Mouse (Mus musculus) lung, postnatal 25 days (tissue): ENCODE data around the gene Mrps36.
A peak's percentile ranks its signal among the peaks of the same experiment; 100 is the strongest.
"Not testable (repeated sequence)": the region's sequence is repeated elsewhere in the genome, so short reads cannot be mapped to it uniquely, and the experiment has no call there.

Source experiments
- DNase-seq: peaks from one replicate; pipeline ENCODE4 v3.0.0; 2022; ENCODE audit warnings: low spot score

Mrps36 gene

DNA sequence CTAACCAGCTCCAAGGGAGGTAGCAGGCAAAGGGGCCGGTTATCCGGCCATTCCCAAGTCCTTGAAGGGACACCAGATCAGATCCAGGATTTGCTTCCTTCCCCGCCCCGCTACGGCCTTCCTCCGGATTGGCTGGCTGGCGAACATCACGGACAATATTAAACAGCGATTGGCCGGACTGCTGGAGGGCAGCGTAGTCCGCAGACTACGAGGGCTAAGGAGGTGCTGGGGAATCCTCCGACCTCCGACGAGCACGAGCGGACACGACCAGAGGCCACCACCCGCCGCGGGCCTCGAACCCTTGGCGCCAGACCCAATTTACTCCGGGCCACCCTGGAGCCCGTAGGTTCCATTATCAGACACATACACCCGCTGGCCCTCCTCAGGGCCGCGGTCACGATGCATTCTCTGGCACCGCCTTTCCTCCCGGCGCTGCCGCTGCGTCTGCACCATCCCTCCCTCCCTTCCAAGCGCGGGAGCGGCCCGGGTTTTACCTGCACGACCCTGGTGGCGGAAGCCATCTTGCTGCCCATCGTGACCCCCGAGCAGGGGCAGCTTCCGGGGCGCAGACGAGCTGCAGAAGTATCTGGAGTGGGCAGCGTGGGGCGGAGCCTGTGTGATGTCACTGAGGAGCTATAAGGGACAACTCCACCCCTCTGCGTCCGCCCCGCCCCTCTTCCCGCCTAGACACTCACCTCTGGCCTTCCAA, at the start of gene Mrps36:
Gene Mrps36, minus strand, starts transcription at position 624 of the 709 bp plus-strand sequence.
- peak; percentile 95 for DNase-seq

DNA sequence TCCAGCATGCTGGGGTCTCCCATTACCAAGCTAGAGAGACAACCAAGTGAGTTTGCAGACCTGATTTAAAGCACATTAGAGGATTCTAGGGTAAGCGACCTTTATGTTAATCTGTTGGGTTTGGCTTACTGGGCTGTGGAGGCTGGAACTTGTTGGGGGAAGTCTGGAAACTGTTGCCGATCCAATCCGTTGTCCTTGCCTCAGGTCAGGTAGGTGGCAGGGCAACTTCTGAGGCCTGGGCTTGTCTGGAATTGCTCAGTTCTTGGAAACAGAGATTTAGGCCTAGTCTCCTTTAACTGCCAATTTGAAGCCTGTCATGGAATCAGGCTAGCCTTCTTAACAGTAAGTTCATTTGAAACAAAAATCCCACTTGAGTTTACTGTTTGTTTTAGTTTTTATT, 44.6 kb upstream of the Mrps36 start:
- no peak for DNase-seq

DNA sequence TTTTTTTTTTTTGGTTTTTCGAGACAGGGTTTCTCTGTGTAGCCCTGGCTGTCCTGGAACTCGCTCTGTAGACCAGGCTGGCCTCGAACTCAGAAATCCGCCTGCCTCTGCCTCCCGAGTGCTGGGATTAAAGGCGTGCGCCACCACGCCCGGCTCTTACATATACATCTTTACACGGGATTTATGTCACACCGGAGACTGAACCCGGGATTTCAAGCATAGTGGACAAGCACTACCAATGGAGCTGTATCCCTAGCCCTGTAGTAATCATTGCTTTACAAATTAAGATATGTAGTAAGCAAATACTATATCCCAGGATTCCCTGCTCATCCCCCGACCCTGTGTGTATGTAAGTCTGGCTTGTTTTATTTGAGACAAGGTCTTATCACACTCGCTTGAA, 43.6 kb upstream of the Mrps36 start:
- DNase-seq = not testable (repeated sequence)

DNA sequence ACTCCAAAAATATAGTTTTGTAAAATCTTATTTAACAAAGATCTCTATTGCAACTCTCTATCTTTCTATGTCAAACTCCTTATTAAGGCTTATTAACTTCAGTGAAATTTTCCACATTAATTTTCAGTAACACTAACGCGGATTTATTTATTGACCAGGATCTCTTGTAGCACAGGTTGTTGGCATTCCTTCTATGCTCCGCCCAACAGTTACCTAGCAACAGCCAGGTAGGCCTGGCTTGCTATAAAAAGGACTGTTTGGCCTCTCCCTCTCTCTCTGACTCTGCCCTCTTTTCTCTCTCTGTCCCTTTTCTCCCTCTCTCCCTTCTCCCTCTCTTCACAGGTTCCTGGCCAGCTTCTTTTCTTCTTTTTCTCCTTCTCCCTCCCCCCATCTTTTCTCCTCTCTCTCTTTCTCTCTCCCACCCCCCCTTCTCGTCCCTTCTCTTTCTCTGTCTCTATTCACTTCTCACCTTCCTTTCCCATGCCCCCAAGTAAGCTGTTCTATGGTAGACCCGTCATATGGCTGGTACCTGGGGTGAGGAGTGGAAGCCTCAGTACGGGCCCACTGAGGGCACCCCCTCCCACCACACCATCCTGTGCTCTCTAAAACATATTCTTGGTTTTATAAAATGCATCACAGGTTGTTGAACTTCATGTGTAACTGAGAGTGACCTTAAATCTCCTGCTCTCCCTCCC, 43.0 kb upstream of the Mrps36 start:
- DNase-seq = peak; percentile 45

DNA sequence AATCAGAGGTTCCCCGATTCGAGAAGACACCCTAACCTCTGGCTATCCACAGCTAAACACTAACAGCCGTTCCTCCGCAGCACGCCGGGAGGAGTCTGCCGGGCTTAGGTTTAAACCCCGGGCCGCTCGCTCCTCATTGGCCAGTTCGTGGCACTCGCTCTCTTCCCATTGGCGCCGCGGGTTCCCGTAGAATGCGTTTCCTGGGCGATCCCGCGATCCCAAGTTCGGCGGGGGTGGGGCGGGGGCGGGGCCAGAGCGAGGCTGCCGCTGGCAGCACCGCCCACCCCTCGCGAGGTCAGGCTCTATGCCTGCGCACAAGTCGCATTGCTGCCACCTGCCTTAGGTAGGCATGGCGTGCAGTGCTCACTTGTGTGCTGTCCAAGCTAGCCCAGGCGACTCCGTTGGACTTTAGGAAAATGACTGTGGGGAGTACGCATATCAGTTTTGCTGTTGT, 42.0 kb upstream of the Mrps36 start, which contains the start of gene Ccnb1:
Gene Ccnb1, minus strand, starts transcription at position 157 of the 454 bp plus-strand sequence.
- DNase-seq = peak; percentile 93

DNA sequence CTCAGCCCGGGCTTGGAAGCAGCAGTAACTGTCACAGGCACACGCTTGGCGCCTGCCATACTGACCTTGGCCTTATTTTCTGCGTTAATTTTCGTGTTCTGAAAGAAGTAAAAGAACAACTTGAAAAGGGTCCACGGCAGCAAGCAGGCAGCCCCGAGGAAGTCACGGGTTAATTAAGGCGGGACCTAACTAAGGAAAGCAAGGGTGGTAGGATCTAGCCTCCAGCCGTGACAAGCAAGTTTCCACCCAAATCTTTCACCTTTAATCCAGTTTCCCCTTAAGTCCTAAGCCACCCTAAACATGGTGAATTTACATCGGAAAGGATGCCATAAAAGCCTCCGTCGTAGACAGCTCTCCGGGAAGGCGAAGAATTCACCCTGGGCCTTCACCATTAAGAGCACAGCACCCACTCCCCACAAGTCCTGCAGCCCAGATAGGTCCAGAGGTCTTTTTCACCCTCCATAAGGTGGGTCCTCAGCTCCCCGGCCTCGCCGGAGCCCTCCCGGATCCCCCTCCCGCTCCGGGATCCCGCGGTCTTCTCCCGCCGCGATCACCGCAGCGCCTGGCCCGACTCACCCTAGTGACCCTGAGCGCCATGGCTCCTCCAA, 41.5 kb upstream of the Mrps36 start:
- DNase-seq = no peak

DNA sequence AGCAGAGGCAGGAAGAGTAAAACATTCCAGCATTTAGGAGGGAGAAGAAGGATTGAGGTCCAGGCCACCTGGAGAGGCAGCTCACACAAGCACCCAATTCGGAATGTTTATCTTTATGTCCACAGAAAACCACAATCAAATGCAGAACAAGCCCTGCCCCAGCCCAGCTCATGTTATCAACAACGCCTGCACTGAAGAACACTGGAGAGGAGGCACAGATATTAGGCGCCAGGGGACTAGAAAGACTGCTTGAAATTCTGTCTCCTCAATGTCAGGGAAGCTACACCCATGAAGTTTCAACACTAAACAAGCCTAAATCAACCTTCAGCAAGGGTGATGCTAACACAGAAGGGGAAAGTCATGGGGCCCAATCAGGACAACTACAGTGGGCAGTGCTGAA, 33.0 kb upstream of the Mrps36 start:
- DNase-seq = no peak

DNA sequence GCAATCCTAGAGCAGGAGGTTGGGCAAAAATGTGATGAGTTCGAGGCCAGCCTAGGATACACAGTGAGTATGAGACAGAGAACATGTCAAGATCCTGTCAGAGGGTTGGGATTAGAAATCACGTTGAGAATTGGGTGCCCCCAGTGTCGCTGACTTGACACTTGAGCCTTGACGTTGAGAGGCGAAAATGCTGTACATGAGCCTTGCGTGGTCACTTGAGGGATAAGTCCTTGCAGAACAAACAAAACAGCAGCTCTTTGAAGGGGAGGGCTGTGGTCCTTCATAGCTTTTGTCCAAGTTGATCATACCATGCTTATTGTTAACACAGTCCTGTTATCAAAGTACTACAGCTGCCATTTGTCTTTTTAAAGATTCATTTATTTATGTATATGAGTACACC, 32.3 kb upstream of the Mrps36 start:
- DNase-seq = no peak

DNA sequence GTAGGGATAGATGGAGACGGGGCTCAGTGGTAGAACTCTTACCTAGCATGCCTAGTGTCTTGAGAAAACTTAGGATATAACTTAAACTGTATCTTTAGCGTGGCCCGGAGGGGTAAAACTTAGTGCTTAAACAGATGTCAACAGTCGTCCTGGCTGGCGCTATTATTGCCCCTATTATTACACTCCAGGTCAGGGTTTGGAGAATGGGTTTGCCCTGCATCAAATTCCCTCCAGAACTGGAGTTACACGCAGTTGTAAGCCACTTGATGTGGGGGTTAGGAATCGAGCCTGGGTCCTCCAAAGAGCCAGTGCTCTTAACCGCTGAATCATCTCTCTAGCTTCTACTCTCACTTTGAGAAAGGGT, 31.6 kb upstream of the Mrps36 start:
- DNase-seq = no peak

DNA sequence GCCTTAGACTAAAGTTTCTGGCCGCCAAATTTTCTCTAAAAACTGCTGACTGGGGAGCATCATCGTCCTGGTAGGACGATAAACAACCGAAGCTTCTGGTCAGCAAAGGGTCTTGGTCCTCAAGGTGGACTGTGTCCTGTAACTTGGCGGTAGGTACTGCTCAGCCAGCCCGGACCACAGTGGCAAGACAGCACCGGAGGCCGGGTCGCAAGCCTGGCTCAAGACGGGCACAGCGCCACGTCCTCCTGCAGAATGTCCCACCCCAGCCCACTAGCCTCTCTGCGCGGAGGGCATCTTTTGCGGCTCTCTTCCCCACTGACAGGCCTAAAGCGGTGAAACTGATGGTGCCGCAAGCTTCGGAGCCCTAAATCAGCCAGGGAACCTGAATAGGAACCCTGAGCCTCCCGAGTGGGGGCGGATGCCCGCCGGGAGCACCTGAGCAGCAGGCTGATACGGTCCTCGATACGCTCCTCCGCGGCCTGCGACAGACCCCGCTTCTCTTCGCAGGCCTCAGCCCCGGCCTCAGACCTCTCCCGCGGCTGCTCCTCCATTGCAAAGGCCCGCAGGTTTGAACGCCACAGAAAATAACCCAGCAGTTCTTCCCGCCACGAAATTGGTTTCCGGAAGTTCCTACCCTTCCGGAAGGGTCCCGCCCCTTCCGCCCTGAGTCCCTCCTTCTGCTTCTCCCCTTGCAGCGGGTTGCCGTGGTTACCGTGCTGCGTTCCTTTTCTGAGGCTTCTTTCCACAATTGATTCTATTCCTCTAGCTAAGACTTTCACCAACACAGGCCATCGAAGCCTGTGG, 31.0 kb upstream of the Mrps36 start, which contains the start of gene Cenph:
Gene Cenph, minus strand, starts transcription at position 648 of the 804 bp plus-strand sequence.
- DNase-seq = peak; percentile 80

DNA sequence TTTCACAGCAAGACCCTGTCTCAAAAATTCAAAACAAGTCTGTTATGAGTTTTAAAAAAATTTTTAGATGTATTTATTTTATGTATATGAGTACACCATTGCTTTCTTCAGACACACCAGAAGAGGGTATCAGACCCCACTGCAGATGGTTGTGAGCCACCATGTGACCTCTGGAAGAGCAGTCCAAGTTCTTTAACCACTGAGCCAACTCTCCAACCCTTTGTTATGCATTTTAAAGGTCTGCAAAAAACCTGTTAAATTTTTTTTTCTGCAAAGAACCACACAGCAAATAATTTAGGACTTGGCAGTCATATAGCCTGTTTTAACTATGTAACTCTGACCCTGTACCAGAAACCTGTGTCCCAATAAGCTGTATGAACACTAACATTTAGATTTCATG, 30.2 kb upstream of the Mrps36 start:
- no peak for DNase-seq

DNA sequence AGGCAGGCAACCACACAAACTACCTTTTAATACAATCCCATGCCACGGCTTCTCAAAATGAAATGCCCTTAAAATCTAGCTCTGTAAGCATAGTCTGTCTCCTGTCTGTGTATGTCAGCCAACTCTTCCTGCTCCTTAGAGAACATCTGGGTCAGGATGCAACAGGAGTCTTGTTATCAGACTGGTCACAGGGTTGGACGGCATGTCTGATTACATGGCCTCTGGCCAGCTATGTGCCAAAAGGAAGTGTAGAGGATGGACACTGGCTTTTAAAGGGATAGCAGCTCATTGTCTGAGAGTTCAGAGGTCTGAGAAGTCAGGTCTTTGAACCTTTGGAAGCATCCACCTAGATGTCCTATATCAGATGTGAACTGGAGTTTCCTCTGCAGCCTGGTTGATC, 10.9 kb upstream of the Mrps36 start:
- DNase-seq = peak; percentile 48

DNA sequence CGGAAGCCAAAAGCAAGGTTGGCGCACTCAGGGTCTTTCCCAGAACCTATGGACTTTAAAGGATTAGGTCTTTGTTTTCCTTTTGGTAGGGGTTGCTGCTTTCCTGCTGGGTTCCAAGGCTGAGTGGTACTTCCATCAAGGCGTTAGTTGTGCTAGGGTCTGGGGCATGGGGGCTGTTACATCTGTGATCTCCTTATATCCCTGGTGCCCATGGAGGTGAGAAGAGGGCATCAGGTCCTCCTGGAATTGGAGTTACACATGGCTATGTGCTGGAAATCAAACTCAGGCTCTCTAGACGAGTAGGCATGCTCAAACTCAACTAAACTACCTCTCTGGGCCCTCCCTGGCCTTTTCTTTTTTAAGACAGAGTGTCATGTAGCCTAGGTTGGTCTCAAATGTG, 9.7 kb upstream of the Mrps36 start:
- no peak for DNase-seq

DNA sequence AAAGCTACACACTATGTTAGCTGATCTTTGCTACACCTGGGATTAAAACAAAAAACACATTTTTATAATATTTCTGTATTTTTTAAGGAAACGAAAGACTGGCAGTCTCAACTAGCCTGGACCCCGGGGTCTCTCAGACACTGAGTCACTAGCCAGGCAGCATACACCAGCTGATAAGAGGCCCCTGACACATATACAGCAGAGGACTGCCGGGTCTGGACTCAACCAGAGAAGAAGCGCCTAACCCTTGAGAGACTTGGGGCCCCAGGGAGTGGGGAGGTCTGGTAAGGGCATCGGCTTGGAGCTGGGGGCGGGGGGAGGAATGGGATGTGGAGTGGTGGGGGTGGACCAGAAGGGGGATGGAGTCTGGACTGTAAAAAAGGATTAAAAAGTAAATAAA, 8.6 kb upstream of the Mrps36 start:
- DNase-seq = no peak

DNA sequence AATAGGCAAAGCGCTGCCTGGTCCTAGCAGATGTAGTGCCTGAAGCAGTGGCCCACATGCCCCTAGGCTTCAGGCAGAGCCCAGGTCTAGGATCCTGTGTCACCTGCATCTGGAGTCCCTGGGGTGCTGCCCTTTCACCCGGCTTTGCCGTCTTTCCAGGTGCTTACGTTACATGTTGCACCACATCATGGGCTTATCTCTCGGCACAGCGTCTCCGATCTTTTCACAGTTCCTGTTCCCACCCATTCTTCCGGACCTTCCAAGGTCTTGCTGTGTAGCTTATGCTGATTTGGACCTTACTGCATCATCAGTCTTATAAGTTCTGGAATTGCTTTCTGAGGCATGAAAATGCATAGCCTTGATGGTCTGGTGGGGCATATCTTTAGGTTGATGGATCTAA, 8.1 kb upstream of the Mrps36 start:
- no peak for DNase-seq

DNA sequence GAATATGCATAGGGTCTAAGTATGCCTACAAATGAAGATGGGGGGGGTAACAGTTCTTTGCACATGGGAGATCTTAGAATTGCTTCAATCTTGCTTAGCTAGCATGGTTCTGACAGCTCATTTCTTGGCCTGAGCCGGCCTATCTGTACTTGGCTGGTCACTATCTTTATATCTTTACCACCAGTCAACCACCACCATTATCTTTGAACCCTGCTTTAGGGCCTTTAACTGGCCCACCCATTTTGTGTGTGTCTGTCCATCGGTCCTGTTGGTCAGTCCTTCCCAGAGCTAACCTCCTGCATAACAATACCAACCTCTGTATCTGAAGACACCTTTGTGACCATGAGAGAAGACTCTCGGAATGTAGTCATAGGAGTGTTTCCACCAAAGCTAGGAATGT, 6.9 kb upstream of the Mrps36 start:
- DNase-seq = no peak

DNA sequence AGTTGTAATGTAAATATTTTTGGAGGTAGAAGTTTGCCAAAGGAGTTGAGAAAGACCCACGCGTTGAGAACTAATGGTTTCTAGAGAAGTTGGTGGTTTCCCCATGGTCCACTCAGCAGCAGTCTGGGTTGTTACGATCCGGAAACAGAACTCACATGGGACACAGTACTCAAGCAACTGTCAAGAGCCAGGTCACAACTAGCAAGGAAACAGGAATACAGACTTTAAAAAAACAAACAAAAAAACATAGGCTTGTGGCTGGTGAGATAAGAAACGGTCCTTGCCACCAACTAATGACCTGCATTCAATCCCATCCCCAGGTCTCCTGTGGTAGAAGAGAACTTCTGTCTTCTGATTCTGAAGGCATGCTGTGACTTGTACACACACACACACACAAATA, 6.3 kb upstream of the Mrps36 start:
- no peak for DNase-seq

DNA sequence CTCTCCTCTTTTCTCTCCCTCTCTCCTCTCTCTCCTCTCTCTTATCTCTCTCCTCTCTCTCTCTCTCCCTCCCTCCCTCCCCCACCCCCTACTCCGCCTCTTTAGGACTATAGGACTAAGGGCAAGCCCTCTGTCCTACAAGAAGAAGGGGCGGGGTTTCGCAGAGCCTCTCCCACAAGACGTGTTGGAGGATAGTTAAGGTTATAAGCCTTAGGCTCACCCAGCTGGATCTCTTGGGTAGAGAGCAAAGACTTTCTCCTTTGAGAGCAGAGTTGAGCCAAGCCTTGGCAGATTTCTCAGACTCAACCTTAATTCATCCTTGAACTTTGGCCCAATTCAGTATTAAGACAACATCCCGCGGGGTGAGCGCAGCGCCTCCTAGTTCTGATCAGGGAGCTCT, 4.2 kb upstream of the Mrps36 start:
- DNase-seq = no peak

DNA sequence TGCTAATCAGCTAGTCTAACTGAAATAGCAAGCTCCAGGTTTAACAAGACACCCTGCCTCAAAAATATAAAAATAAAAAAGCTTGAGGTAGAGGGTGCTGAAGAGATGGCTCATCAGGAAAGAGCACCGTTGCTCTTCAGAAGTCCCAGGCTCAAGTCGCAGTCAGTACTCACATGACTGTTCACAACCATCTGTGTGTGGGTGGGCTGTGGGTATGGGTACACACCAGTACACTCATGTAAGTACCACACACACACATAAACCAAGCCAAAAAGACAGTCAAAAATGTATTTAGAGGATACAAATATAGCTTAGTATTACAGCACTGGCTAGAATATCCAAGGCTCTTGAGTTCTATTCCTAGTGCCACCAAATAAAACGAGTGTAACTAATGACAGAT, 1.6 kb upstream of the Mrps36 start:
- no peak for DNase-seq

DNA sequence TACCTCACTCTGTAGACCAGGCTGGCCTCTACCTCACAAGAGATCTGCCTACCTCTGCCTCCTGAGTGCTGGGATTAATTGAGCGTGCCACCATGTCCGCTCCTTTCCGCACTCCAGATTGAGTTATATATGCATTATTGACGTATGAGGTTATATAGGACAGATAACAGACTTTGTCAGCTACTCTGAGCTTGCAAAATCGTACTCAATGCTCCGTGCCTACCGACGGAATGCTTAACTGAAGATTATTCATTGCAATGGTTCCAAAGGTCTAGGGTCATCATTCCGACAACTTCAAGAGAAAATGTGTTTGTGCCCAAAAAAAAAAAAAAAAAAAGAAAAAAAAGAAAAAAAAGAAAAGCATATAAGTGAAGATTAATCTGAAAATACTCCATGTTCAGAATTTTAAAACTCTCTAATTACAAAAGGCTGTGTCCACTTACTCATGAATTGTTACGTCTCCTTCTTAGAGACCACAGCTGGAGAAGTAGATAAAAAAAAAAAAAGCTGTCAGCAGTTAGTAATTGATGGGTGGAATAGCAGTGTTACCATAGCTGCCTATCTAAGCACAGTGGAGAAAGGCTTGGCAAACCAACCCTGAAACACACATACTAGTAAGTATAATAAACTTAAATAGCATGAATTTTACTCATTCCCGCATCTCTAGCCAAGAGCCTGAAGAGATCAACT, 968 bp downstream of the Mrps36 start:
- DNase-seq = no peak

DNA sequence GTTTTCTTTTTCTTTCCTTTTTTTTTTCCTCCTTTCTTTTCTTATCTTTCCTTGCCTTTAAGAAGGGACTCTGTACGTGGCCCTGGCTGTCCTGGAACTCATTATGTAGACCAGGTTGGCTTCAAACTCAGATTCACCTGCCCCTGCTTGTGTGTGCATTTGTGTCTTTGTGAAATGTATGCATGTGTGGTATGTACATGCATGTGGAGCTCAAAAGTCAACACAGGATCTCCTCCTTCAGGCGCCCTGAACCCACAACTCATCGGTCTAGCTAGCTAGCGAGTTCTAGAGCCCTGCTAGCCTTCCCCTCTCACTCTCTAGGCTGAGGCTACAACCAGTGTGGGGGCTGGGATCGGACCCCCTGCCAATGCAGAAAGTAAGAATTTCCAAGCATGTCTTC, 1.6 kb downstream of the Mrps36 start:
- DNase-seq = no peak

DNA sequence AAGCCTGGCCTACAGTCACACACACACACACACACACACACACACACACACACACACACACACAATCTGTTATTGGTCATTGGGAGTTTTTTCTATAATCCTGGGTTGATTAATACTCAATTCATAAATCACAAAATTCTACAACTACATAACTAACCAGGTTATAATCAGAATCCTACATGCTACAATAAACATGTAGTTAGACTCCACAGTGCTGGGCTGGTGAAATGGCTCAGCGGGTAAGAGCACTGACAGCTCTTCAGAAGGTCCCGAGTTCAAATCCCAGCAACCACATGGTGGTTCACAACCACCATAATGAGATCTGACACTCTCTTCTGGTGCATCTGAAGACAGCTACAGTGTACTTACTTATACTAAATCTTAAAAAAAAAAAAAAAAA, 11.7 kb downstream of the Mrps36 start:
- DNase-seq = no peak
